8 mouse cellular contexts compared by ENCODE assay signal in the genomic region with DNA sequence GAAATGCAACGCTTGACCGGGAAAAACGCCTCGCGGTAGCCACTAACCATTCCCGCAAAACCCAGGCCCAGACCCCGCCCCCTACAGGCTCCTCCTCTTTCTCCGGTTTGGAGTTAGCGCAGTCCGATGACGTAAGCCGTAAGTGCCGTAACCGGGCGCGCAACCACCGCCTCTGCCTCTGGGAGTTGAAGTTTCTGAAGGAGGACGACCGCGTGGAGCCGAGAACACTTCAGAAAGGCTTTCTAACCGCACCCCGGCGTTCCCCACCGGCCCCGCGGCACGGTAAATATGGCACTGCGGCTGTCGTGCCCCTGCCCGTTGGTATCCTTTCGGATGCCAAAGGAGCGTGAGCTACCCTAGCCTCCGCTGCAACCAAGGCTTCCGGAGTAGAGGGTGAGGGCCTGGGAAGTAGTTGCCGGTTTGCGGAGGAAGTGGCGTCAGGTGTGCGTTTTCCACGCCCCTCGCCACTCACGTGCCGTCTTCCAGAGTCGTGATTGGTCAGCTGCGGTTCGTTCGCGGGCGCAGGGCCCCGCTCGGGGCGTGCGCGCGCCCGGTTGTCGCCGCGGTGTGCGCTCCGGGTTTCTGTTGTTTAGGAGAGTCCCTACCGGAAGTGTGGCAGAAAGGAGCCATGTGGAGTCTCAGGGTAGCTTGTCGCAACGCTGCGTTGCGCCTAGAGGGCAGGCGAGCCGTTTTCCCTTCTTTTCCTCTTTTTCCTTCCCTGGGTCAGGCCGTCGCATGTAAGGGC. TPM values are rescaled to one million over a fixed set of nuclear protein-coding genes. Genes with fewer than 3 reads are reported as not detected.
DNase-seq lines count a peak whose midpoint lies in the region; ATAC-seq and TF ChIP-seq lines count a peak whose summit lies in the region.

TSS of gene Trmt10a (plus strand) at position 134 of the 745 bp plus-strand sequence.

- TF ChIP-seq POLR2A in olfactory bulb, adult 2 months (IDR thresholded peaks at IDR 0.05; ENCODE audit: insufficient read depth, low read depth, low read length), result peak; percentile 66; the same call in 1 of the 2 replicates
- TF ChIP-seq POLR2A in thymus, adult 2 months (IDR thresholded peaks at IDR 0.05; ENCODE audit: control insufficient read depth, extremely low read depth, insufficient read depth, low read length, poor library complexity), result peak; percentile 86

- no peaks in the 10 kb centered on the region for H3K9me3 ChIP-seq in G1E (replicated peaks)
- no peaks in the 10 kb centered on the region for H3K9me3 ChIP-seq in forebrain, embryonic 16.5 days (ENCODE audit: control insufficient read depth, low read length)
- H3K9me3 ChIP-seq in lung, embryonic 14.5 days (ENCODE audit: low read depth, low read length), result no peaks in the 10 kb centered on the region

- peak within 1 kb of the TSS; percentile 84 for H3K4me2 ChIP-seq in forebrain, embryonic 16.5 days (ENCODE audit: low read length)
- H3K4me2 ChIP-seq in lung, embryonic 14.5 days, result peak within 1 kb of the TSS; percentile 80

- peaks cover 19% of the 10 kb centered on the region for H3K36me3 ChIP-seq in G1E (replicated peaks)
- H3K36me3 ChIP-seq in forebrain, embryonic 16.5 days (ENCODE audit: control insufficient read depth, insufficient read depth), result no peaks in the 10 kb centered on the region
- H3K36me3 ChIP-seq in lung, embryonic 14.5 days (ENCODE audit: insufficient read depth), result 0 out of 2 replicates have a peak, but pooled peaks cover under 1% of the 10 kb centered on the region
- H3K36me3 ChIP-seq in thymus, adult 2 months (ENCODE audit: control insufficient read depth, insufficient read depth, low read length), result no peaks in the 10 kb centered on the region

- WGBS in forebrain, embryonic 16.5 days, result under 1% methylated on average over 70 of the region's 70 CpGs
- WGBS in lung, embryonic 14.5 days, result under 1% methylated on average over 70 of the region's 70 CpGs
- WGBS in olfactory bulb, adult 2 months, result under 1% methylated on average over 70 of the region's 70 CpGs
- WGBS in thymus, adult 2 months, result under 1% methylated on average over 70 of the region's 70 CpGs

- peak; percentile 88 for ATAC-seq in G1E (ENCODE audit: extremely low read depth, insufficient number of reproducible peaks, low FRiP score, poor library complexity, severe bottlenecking)
- peak; percentile 98 for ATAC-seq in forebrain, embryonic 16.5 days
- ATAC-seq in lung, embryonic 14.5 days (ENCODE audit: insufficient read depth), result peak; percentile 98

- peak within 1 kb of the TSS; percentile 99 for H3K27ac ChIP-seq in forebrain, embryonic 16.5 days (ENCODE audit: low read length)
- H3K27ac ChIP-seq in layer of hippocampus, adult 2 months, result peak within 1 kb of the TSS; percentile 98
- peak within 1 kb of the TSS; percentile 100 for H3K27ac ChIP-seq in lung, embryonic 14.5 days (ENCODE audit: low read depth)
- peak within 1 kb of the TSS; percentile 98 for H3K27ac ChIP-seq in olfactory bulb, adult 2 months (ENCODE audit: insufficient read depth, low read depth, low read length)
- peak within 1 kb of the TSS; percentile 93 for H3K27ac ChIP-seq in thymus, adult 2 months (ENCODE audit: control insufficient read depth, insufficient read depth, low read length)

- TF ChIP-seq CTCF in G1E (IDR thresholded peaks at IDR 0.05; ENCODE audit: low read depth, low read length), result no peak
- peak; percentile 54 for TF ChIP-seq CTCF in layer of hippocampus, adult 2 months (conservative IDR thresholded peaks at IDR 0.05)
- peak; percentile 45 for TF ChIP-seq CTCF in lung, embryonic 14.5 days (IDR thresholded peaks at IDR 0.05; ENCODE audit: low read depth)
- TF ChIP-seq CTCF in olfactory bulb, adult 2 months (IDR thresholded peaks at IDR 0.05; ENCODE audit: insufficient read depth, low read depth, low read length), result peak; percentile 39; the same call in 1 of the 2 replicates
- peak; percentile 58; the same call in 1 of the 2 replicates for TF ChIP-seq CTCF in thymus, adult 2 months (IDR thresholded peaks at IDR 0.05; ENCODE audit: borderline replicate concordance, control insufficient read depth, extremely low read depth, insufficient read depth, low read length, poor library complexity)

- no peaks in the 10 kb centered on the region for H3K27me3 ChIP-seq in G1E (ENCODE audit: insufficient read depth, low read length)
- H3K27me3 ChIP-seq in forebrain, embryonic 16.5 days (replicated peaks; ENCODE audit: control insufficient read depth, insufficient read depth, low read length), result no peaks in the 10 kb centered on the region
- no peaks in the 10 kb centered on the region for H3K27me3 ChIP-seq in lung, embryonic 14.5 days (ENCODE audit: insufficient read depth, low read length)
- H3K27me3 ChIP-seq in thymus, adult 2 months (ENCODE audit: control insufficient read depth, insufficient read depth, low read length), result no peaks in the 10 kb centered on the region

- H3K4me1 ChIP-seq in G1E (ENCODE audit: insufficient read depth, low read depth, low read length), result peaks cover 14% of the 10 kb centered on the region
- peaks cover 3% of the 10 kb centered on the region for H3K4me1 ChIP-seq in forebrain, embryonic 16.5 days (replicated peaks; ENCODE audit: control insufficient read depth, insufficient read depth, low read length)
- H3K4me1 ChIP-seq in lung, embryonic 14.5 days (ENCODE audit: insufficient read depth), result 0 out of 2 replicates have a peak, but pooled peaks cover 3% of the 10 kb centered on the region
- H3K4me1 ChIP-seq in olfactory bulb, adult 2 months (ENCODE audit: control insufficient read depth, insufficient read depth, low read length), result no peaks in the 10 kb centered on the region
- no peaks in the 10 kb centered on the region for H3K4me1 ChIP-seq in thymus, adult 2 months (replicated peaks; ENCODE audit: control insufficient read depth, insufficient read depth, low read length)

- DNase-seq in G1E (ENCODE audit: low spot score), result peak; percentile 88
- peak; percentile 99 for DNase-seq in cerebellum, adult 18-20 months
- peak; percentile 97 to 98 for DNase-seq in heart, postnatal 36 days
- DNase-seq in layer of hippocampus, adult 2 months (ENCODE audit: low spot score in 2 of 2), result peak; percentile 98
- DNase-seq in lung, embryonic 14.5 days, result peak; percentile 99
- peak; percentile 96 for DNase-seq in thymus, adult 2 months

- peak within 1 kb of the TSS; percentile 82 for H3K4me3 ChIP-seq in G1E (ENCODE audit: low read depth, low read length)
- H3K4me3 ChIP-seq in forebrain, embryonic 16.5 days (replicated peaks; ENCODE audit: low read length), result peak within 1 kb of the TSS; percentile 75
- H3K4me3 ChIP-seq in layer of hippocampus, adult 2 months, result peak within 1 kb of the TSS; percentile 95
- H3K4me3 ChIP-seq in lung, embryonic 14.5 days (ENCODE audit: low read depth, low read length), result peak within 1 kb of the TSS; percentile 63
- H3K4me3 ChIP-seq in olfactory bulb, adult 2 months (ENCODE audit: insufficient read depth, low read depth, low read length), result peak within 1 kb of the TSS; percentile 94
- peak within 1 kb of the TSS; percentile 85 for H3K4me3 ChIP-seq in thymus, adult 2 months (ENCODE audit: control insufficient read depth, insufficient read depth, low read length)

- intact Hi-C loops in heart, postnatal 36 days (cut with DNase I), result loop anchor here (2.0 kb wide), 5 partner anchors 25 to 385 kb away; partner anchors contain the start of genes Dnajb14 and Lamtor3

- peak within 1 kb of the TSS; percentile 80 for H3K9ac ChIP-seq in forebrain, embryonic 16.5 days (replicated peaks; ENCODE audit: low read depth, low read length)
- peak within 1 kb of the TSS; percentile 80 for H3K9ac ChIP-seq in lung, embryonic 14.5 days

RNA-seq across cellular contexts. Expression of gene Trmt10a, which starts in this region (rescaled TPM):
- total RNA-seq in G1E (2014; fragmentation: Nextera tagmentation), result 18.7 and 24.9 TPM in 2 replicates
- 11.8 and 15.9 TPM in 2 replicates for total RNA-seq in G1E (2017)
- polyA plus RNA-seq in G1E (2012), result 3.6 and 4.6 TPM in 2 replicates
- polyA plus RNA-seq in forebrain, embryonic 16.5 days (2015; fragmentation: Nextera tagmentation; extraction: Ambion mirVana), result 7.2 and 7.3 TPM in 2 replicates
- 1 to 10 TPM; 2.3 to 3.2 TPM for total RNA-seq in heart, postnatal 36 days (2021)
- 1 to 10 TPM; 5.1 to 5.6 TPM for total RNA-seq in layer of hippocampus, adult 2 months (2021)
- 13.8 and 14.2 TPM in 2 replicates for polyA plus RNA-seq in lung, embryonic 14.5 days (2014; fragmentation: Nextera tagmentation; extraction: Ambion mirVana)
- polyA plus RNA-seq in olfactory bulb, adult 2 months (2012; ENCODE audit: insufficient read depth, insufficient read length, low replicate concordance, missing spikeins), result not detected in 2 replicates
- polyA plus RNA-seq in thymus, adult 2 months (2012; rRNA removed), result 2.1 and 2.2 TPM in 2 replicates

Comparison
In these comparisons a context has a peak if more than half of its experiments do, and no peak if none do; other contexts are left out.
1. Peak in every context shown above with its lines: DNase-seq, ATAC-seq, H3K4me3 ChIP-seq and H3K27ac ChIP-seq.